Mouse (Mus musculus): ENCODE results near the gene Ambp.

Ambp gene

GRCm38 (mm10) chr4:63154699-63155098 lies at the start of gene Ambp:
TSS of gene Ambp (minus strand) at chr4:63154799.
- no peak for DNase-seq (ENCODE audit: low spot score in 2 of 2)

DNA sequence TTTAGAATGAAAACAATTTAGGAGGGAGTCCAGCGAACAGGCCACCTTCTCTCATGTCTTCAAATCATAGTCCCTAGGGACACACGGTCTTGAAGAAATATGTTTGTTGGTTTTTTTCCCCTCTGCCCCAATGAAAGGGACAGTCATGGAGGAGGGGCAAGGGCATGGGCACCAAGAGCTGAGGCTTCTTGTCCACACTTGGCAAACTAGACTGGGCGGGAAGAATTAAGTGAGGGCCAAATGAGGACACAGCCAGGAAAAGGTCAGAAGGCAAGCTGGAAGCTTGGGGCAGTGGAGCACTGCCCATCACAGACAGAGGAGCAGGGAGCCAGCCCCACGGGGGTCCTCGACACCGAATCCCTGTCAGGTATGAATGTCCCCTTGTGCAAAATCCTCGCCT lies 49.3 kb upstream of the Ambp start:
- DNase-seq (ENCODE audit: low spot score in 2 of 2) = no peak

GRCm38 (mm10) chr4:63199366-63199765 lies 44.8 kb upstream of the Ambp start:
- no peak for DNase-seq (ENCODE audit: low spot score in 2 of 2)

- DNase-seq (ENCODE audit: low spot score in 2 of 2) = no peak
Observed at GRCm38 (mm10) chr4:63194366-63194765, 39.8 kb upstream of the Ambp start.

- no peak for DNase-seq (ENCODE audit: low spot score in 2 of 2)
Observed at GRCm38 (mm10) chr4:63191641-63192040, 37.0 kb upstream of the Ambp start.

DNA sequence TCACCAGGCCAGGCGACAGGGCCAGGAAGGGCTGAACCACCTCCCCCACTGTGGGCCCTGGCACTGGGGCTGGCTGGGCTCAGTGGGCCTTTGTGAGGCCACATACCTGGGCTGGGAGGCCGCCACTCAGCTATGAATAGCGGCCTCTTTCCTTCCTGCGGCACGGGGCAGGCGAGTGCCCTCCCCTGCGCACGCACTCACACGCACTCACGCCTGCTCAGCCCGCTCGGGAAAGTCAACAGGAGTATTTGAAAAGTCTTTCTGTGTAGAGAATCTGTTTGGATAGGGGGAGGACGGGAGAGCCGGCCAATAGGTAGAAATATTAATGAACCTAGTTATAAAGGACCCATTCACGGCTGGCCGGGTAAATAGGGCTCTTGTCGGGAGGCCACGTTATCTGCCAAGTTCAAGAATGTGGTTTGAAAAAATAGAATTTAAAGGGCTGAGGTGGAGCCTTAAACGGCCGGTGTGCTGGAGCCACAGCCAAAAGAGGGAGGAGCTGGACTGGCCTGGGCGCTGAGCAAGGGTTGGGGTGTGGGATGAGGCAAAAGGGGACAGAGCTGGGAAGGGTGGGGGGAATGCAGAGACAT lies 31.8 kb upstream of the Ambp start:
- peak in 1 of 2 experiments; percentile 10 for DNase-seq (ENCODE audit: low spot score in 2 of 2)

GRCm38 (mm10) chr4:63181556-63181955 lies 27.0 kb upstream of the Ambp start:
- DNase-seq (ENCODE audit: low spot score in 2 of 2) = peak; percentile 16 to 67

DNA sequence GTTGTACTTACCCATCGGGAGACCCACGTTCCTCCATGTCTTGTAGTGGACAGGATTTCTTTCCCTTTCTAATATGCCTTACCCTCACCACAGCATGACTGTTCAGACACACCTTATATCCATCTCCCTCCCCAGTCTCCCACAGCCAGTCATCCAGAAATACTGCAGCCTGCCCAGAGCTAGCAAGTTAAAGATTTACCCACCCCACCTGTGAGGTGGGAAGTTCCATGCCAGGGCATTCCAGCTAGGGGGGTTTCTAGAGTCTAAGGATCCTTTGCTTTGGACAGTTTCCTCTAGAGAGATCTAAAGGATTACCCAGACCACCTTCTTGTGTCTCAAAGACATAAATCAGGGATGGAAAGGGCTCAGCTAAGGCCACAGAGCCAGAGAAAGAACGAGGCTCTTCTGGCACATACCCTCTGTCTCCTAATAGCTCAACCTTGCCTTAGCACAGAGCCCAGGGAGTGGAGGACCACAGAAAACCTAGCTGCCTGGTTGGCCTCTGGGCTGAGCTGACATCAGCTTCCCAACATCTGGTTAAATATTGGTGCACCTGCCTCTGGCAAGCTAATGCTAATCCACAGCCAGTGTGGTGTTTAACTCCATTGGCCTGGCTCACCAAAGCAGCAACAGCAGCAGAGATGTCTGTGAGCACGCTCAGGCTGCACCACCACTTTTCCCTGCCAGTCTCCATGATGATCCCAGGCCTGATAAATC lies 17.5 kb upstream of the Ambp start, which contains the start of gene Kif12:
Gene Kif12 (minus strand): TSS at position 163 of the 717 bp plus-strand sequence.
- no peak for DNase-seq (ENCODE audit: low spot score in 2 of 2)

GRCm38 (mm10) chr4:63171122-63171521 lies 16.5 kb upstream of the Ambp start:
- no peak for DNase-seq (ENCODE audit: low spot score in 2 of 2)

DNA sequence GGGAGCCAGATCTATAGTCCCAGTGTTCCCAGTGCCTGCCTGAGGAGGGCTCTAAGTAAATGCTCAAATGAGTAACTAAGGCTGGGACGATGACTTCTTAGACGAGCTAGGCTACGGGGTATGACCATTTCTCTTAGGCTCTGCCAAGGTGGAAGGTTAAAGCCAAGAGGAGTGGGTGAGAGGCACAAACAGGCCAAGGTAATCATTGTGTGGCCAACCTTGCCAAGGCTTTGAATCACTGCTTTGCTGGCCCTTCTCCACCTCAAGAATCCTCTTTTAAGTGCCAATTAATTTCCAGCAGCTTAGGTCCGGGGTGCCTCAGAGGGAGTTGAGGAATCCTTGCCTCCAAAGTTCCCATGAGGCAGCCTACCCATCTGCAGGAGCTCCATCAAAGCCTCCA lies 15.5 kb upstream of the Ambp start:
- no peak for DNase-seq (ENCODE audit: low spot score in 2 of 2)

DNA sequence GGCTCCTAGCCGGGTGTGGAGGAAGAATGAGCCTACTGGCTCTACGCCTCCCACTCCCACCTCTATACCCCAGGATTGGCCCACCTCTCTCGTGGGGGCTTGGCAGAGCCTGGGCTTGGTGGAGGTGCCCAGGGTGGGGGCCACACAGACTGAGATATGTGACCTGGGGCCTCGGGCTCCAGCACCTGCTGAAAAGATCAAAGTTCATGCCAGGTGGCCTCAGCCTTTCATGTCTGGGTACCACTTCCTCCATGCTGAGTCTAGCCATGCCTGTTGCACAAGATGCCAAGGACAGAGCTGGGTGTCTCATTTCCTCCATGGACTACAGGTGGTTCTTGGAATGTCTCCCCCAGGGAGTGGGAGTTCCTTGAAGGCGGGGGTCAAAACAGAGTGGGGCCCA lies 11.7 kb upstream of the Ambp start:
- no peak for DNase-seq (ENCODE audit: low spot score in 2 of 2)

- DNase-seq (ENCODE audit: low spot score in 2 of 2) = no peak
Observed at GRCm38 (mm10) chr4:63165636-63166035, 11.0 kb upstream of the Ambp start.

GRCm38 (mm10) chr4:63158961-63159592 lies 4.5 kb upstream of the Ambp start:
- peak; percentile 64 to 80 for DNase-seq (ENCODE audit: low spot score in 2 of 2)

DNA sequence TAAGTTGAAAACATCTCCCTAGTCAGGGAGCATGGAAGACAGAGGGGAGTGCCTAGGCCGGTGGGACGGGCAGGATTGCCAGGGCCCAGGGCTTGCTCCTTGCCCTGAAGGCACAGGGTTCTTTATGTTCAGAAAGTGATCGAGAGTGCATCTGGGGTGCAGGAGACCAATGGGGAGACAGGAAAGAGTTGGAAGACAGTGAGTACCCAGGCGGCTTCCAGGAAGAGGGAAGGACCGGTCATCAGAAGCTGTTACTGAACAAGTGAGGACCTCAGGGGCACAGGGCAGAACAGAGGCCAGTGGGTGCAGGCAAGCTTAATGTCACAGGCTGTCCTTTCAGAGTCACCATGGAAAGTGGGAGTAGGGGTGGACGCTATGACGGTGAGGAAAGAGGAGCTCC lies 3.6 kb upstream of the Ambp start:
- DNase-seq (ENCODE audit: low spot score in 2 of 2) = no peak

DNA sequence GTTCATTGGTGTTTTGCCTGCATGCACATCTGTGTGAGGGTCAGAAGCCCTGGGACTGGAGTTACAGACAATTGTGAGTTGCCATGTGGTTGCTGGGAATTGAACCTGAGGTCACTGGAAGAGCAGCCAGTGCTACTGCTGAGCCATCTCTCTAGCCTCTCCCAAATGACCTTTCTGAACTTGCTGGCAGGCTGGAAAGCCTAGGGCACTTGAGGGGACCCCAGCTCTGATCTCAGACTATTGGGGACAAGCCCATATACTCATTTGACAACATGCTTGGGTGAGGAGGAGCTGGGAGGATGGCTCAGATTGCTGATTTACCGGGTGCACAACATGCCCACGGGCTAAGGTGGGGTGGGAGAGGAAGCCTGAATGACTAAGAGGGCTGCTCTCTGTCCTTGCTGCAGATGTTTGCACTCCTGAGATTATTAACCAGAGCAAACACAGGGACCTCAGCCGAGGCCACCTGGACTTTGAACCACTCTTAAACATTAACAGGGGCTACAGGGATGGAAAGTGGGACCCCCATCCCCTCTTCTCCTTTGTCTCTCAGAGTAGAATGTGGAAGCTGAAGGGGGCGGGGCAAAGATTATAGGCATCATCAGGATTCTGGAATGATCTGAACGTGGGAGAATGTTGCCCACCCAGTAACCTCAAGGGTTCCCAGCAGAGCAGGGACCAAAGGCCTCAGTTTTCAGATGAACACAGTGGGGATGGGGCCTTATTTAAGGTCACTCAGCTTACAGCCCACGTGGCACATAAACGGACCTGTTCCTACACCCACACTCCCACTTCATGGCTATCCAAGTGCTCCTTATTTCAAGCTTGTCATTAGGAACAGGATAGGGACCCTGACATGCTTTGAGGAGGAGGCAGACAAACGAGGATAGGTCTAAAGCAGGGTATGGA lies 2.4 kb upstream of the Ambp start:
- DNase-seq (ENCODE audit: low spot score in 2 of 2) = no peak

DNA sequence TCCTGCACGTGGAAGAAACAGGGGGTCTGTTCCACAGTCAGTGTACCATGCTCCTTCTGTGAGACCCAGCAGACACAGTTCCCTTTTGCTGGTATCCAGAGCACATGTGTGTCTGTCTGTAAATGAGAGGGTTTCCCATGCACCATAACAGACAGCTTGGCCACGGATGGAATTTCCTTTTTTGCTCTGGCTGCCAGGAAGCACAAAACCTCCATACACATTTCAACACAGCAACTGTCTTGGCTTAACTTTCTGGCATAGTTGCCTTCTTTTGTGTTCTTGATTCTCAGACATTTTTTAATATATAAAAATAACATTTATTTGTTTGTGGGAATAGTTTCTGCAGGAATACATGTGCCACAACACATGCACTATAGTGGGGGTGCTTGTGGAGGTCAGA lies 997 bp upstream of the Ambp start:
- no peak for DNase-seq (ENCODE audit: low spot score in 2 of 2)

- DNase-seq (ENCODE audit: low spot score in 2 of 2) = no peak
Observed at GRCm38 (mm10) chr4:63154028-63154427, 571 bp downstream of the Ambp start.

DNA sequence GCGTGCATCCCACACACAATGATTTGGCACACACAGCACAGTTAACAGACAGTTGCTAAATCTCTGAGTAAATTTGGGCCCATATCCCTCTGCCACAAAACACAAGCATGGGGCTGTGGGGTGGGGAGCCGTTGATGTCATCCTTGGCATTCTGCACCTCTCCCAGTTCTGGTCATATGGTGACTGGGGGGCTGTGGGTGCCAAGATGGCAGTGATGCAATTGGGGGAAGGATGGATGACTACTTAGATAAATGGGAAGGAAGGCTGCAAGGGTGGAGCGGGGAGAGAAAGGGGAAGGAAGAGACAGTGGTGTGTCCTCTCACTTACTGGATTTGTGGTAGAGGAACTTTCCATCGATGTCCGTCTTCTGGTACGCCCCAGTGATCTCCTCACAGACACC lies 3.5 kb downstream of the Ambp start:
- DNase-seq (ENCODE audit: low spot score in 2 of 2) = no peak

GRCm38 (mm10) chr4:63147268-63147667 lies 7.3 kb downstream of the Ambp start:
- DNase-seq (ENCODE audit: low spot score in 2 of 2) = no peak

DNA sequence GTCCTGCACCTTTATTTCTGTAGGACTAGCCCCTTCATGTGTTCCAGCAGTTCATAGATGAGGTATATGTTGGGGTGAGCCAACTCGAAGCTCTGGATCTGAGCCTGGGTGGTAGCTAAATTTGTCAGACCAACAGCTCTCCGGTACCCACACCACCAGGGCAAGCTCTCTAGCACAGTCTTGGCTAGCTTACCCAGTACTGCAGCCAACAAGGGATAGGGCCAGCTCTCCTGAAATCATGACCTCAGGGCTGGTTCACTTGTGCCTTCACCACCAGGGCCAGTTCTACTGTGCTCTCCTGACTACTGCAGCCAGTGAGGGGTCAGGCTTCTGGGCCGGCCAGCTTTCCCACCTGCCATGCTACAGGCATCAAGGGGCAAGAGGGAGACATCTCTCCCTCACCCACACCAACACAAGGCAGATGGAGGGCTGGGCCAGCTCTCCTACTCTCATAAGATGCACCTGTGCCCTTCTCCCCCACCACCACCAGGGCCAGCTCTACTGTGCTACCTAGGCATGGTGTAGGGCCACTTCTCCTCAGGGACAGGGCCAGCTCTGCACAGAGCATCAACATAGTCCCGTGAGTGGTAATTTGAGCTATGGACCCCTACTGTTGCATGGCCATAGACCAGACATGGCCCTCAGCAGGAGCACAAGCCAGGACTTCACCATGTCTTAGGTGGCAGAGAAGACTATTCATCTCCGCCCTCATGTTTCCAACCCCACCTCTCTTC lies 24.5 kb downstream of the Ambp start:
- no peak for DNase-seq (ENCODE audit: low spot score in 2 of 2)

GRCm38 (mm10) chr4:63124861-63125466 lies 29.6 kb downstream of the Ambp start:
- DNase-seq (ENCODE audit: low spot score in 2 of 2) = no peak

All from frontal cortex, postnatal 10 days (tissue).